Mouse (Mus musculus) MEL (cell line): ENCODE measurements around the gene Pdcd5. TPM values are rescaled to one million over a fixed set of nuclear protein-coding genes. Genes with fewer than 3 reads are reported as not detected.

Experiments used
- DNase-seq: peaks from one replicate; pipeline ENCODE4 v3.0.0; 2011; ENCODE audit warnings: low read depth, low spot score
- H3K27ac ChIP-seq: 2 replicates; pipeline ENCODE4 v1.5.1; 2012; ENCODE audit warnings: low read depth, mild to moderate bottlenecking, control low read depth, low read length, moderate library complexity; ENCODE audit not compliant: control insufficient read depth
- H3K27me3 ChIP-seq, 2 experiments: fragments of 150-350 bp in 1 of 2; sonication (generic) in 1 of 2; 2 replicates each; pipeline ENCODE4 v1.6.1; 2012; ENCODE audit warnings: low read length in 2 of 2, mild to moderate bottlenecking in 2 of 2, improper control_type of control experiment in 1 of 2, moderate library complexity in 1 of 2; ENCODE audit not compliant: insufficient read depth in 2 of 2, control insufficient read depth in 1 of 2
- H3K36me3 ChIP-seq, 2 experiments: 2 replicates each; pipeline ENCODE4 v1.6.1; 2012 to 2014; ENCODE audit warnings: low read length in 2 of 2, improper control_type of control experiment in 1 of 2, inconsistent platforms in 1 of 2, mild to moderate bottlenecking in 1 of 2; ENCODE audit not compliant: insufficient read depth in 2 of 2, control insufficient read depth in 1 of 2
- H3K4me1 ChIP-seq, 2 experiments: fragments of 150-350 bp in 1 of 2; sonication (generic) in 1 of 2; 2 replicates each; pipeline ENCODE4 v1.6.1; 2012; ENCODE audit warnings: low read length in 2 of 2, improper control_type of control experiment in 1 of 2, mild to moderate bottlenecking in 1 of 2; ENCODE audit not compliant: insufficient read depth in 2 of 2, control insufficient read depth in 1 of 2
- H3K4me3 ChIP-seq, 2 experiments: fragments of 150-350 bp in 1 of 2; sonication (generic) in 1 of 2; 2 replicates each; pipeline ENCODE4 v1.5.1; 2012; ENCODE audit warnings: low read depth in 2 of 2, low read length in 2 of 2, mild to moderate bottlenecking in 2 of 2, moderate library complexity in 2 of 2, control low read depth in 1 of 2, improper control_type of control experiment in 1 of 2; ENCODE audit not compliant: control insufficient read depth in 1 of 2, insufficient read depth in 1 of 2
- H3K79me2 ChIP-seq: 2 replicates; pipeline ENCODE4 v1.6.1; 2012; ENCODE audit warnings: mild to moderate bottlenecking, low read length, moderate library complexity; ENCODE audit not compliant: control insufficient read depth, poor library complexity, insufficient read depth
- H3K9ac ChIP-seq: 2 replicates; pipeline ENCODE4 v1.6.1; 2012; ENCODE audit warnings: low read depth, mild to moderate bottlenecking, control low read depth, low read length, moderate library complexity; ENCODE audit not compliant: control insufficient read depth, poor library complexity, severe bottlenecking
- H3K9me3 ChIP-seq: fragments of 150-350 bp; sonication (generic); replicated peaks from 2 replicates; pipeline ENCODE4 v1.6.1; 2012; ENCODE audit warnings: mild to moderate bottlenecking, low read length, improper control_type of control experiment, moderate library complexity; ENCODE audit not compliant: insufficient read depth
- BHLHE40 ChIP-seq: IDR thresholded peaks from 2 replicates; pipeline ENCODE4 v1.6.1; 2012; ENCODE audit warnings: low read depth, mild to moderate bottlenecking, inconsistent platforms, low read length, improper control_type of control experiment, borderline replicate concordance
- CHD1 ChIP-seq: IDR thresholded peaks from 2 replicates; pipeline ENCODE4 v1.6.1; 2012; ENCODE audit warnings: low read depth, mild to moderate bottlenecking, inconsistent platforms, low read length, improper control_type of control experiment
- CHD2 ChIP-seq: IDR thresholded peaks from 2 replicates; pipeline ENCODE4 v1.6.1; 2011; ENCODE audit warnings: low read length, improper control_type of control experiment
- CTCF ChIP-seq, 3 experiments: IDR thresholded peaks in 2 of 3; conservative IDR thresholded peaks in 1 of 3; 2 replicates each; pipeline ENCODE4 v1.5.1; 2011 to 2012; ENCODE audit warnings: low read length in 3 of 3, low read depth in 2 of 3, mild to moderate bottlenecking in 2 of 3, improper control_type of control experiment in 1 of 3, inconsistent platforms in 1 of 3, mixed read lengths in 1 of 3, moderate library complexity in 1 of 3; ENCODE audit not compliant: control insufficient read depth in 1 of 3, insufficient read depth in 1 of 3, poor library complexity in 1 of 3, severe bottlenecking in 1 of 3
- E2F4 ChIP-seq: IDR thresholded peaks from 2 replicates; pipeline ENCODE4 v1.6.1; 2011; ENCODE audit warnings: low read depth, low read length, improper control_type of control experiment, borderline replicate concordance
- ELF1 ChIP-seq: IDR thresholded peaks from 2 replicates; pipeline ENCODE4 v1.6.1; 2014; ENCODE audit warnings: low read depth, mild to moderate bottlenecking, inconsistent platforms, low read length, improper control_type of control experiment, moderate library complexity
- EP300 ChIP-seq, 2 experiments: IDR thresholded peaks; 2 replicates each; pipeline ENCODE4 v1.6.1; 2011; ENCODE audit warnings: improper control_type of control experiment in 2 of 2, low read length in 2 of 2, low read depth in 1 of 2, mild to moderate bottlenecking in 1 of 2
- GABPA ChIP-seq: IDR thresholded peaks from 2 replicates; pipeline ENCODE4 v1.6.1; 2012; ENCODE audit warnings: low read depth, mild to moderate bottlenecking, inconsistent platforms, low read length, improper control_type of control experiment, moderate library complexity
- GATA1 ChIP-seq: IDR thresholded peaks from 2 replicates; pipeline ENCODE4 v1.6.1; 2011; ENCODE audit warnings: low read depth, low read length, improper control_type of control experiment
- KAT2A ChIP-seq: conservative IDR thresholded peaks from 2 replicates; pipeline ENCODE4 v1.6.1; 2012; ENCODE audit warnings: low read depth, low read length, improper control_type of control experiment, inconsistent platforms
- MXI1 ChIP-seq: IDR thresholded peaks from 2 replicates; pipeline ENCODE4 v1.6.1; 2011; ENCODE audit warnings: mild to moderate bottlenecking, low read depth, low read length, improper control_type of control experiment
- MYB ChIP-seq: IDR thresholded peaks from 2 replicates; pipeline ENCODE4 v1.6.1; 2011; ENCODE audit warnings: mild to moderate bottlenecking, low read depth, low read length, improper control_type of control experiment
- NELFE ChIP-seq: IDR thresholded peaks from 2 replicates; pipeline ENCODE4 v1.6.1; 2011; ENCODE audit warnings: low read depth, low read length, improper control_type of control experiment
- POLR2A ChIP-seq, 2 experiments: IDR thresholded peaks; 2 replicates each; pipeline ENCODE4 v1.6.1; 2011 to 2012; ENCODE audit warnings: low read length in 2 of 2, mild to moderate bottlenecking in 2 of 2, control low read depth in 1 of 2, improper control_type of control experiment in 1 of 2, low read depth in 1 of 2, moderate library complexity in 1 of 2; ENCODE audit not compliant: control insufficient read depth in 1 of 2, insufficient read depth in 1 of 2, poor library complexity in 1 of 2
- RAD21 ChIP-seq: IDR thresholded peaks from 2 replicates; pipeline ENCODE4 v1.6.1; 2011; ENCODE audit warnings: mild to moderate bottlenecking, low read depth, low read length, improper control_type of control experiment
- RCOR1 ChIP-seq: IDR thresholded peaks from 2 replicates; pipeline ENCODE4 v1.6.1; 2012; ENCODE audit warnings: low read depth, mild to moderate bottlenecking, inconsistent platforms, low read length, improper control_type of control experiment
- SIN3A ChIP-seq: IDR thresholded peaks from 2 replicates; pipeline ENCODE4 v1.6.1; 2012; ENCODE audit warnings: low read length, improper control_type of control experiment, inconsistent platforms
- TAL1 ChIP-seq: IDR thresholded peaks from 2 replicates; pipeline ENCODE4 v1.6.1; 2012; ENCODE audit warnings: mild to moderate bottlenecking, inconsistent platforms, low read length, moderate library complexity, mixed read lengths
- TBP ChIP-seq: IDR thresholded peaks from 2 replicates; pipeline ENCODE4 v1.8.0; 2011; ENCODE audit warnings: low read depth, low read length, improper control_type of control experiment
- TCF12 ChIP-seq: IDR thresholded peaks from 2 replicates; pipeline ENCODE4 v1.6.1; 2014; ENCODE audit warnings: low read depth, mild to moderate bottlenecking, inconsistent platforms, low read length, improper control_type of control experiment, moderate library complexity
- USF1 ChIP-seq: IDR thresholded peaks from 2 replicates; pipeline ENCODE4 v1.6.1; 2014; ENCODE audit warnings: low read depth, mild to moderate bottlenecking, inconsistent platforms, low read length, improper control_type of control experiment, moderate library complexity
- USF2 ChIP-seq, 2 experiments: IDR thresholded peaks; 2 replicates each; pipeline ENCODE4 v1.6.1; 2011 to 2012; ENCODE audit warnings: improper control_type of control experiment in 2 of 2, low read length in 2 of 2, borderline replicate concordance in 1 of 2, inconsistent platforms in 1 of 2, low read depth in 1 of 2, mild to moderate bottlenecking in 1 of 2; ENCODE audit not compliant: insufficient read depth in 1 of 2
- ZC3H11A ChIP-seq: IDR thresholded peaks from 2 replicates; pipeline ENCODE4 v1.6.1; 2012; ENCODE audit warnings: low read depth, mild to moderate bottlenecking, inconsistent platforms, low read length, improper control_type of control experiment
- ZKSCAN1 ChIP-seq: IDR thresholded peaks from 2 replicates; pipeline ENCODE4 v1.6.1; 2012; ENCODE audit warnings: low read depth, mild to moderate bottlenecking, inconsistent platforms, low read length, improper control_type of control experiment, moderate library complexity
- ZMIZ1 ChIP-seq: IDR thresholded peaks from 2 replicates; pipeline ENCODE4 v1.6.1; 2012; ENCODE audit warnings: low read depth, mild to moderate bottlenecking, inconsistent platforms, low read length, improper control_type of control experiment, moderate library complexity
- polyA plus RNA-seq, 2 experiments: library from polyadenylated mRNA; stranded (reverse) in 1 of 2; unstranded in 1 of 2; fragments of >175 nt in 1 of 2; fragments of >200 nt in 1 of 2; gene quantifications; 2 replicates each; pipeline versions ENCODE4 v1.2.1 to v1.2.4; 2012; ENCODE audit warnings: low replicate concordance in 2 of 2, low read depth in 1 of 2; ENCODE audit not compliant: insufficient read length in 2 of 2, insufficient read depth in 1 of 2, missing spikeins in 1 of 2
- total RNA-seq: library from RNA; depleted of rRNA; stranded (reverse); fragments of 300-350 nt; gene quantifications from 2 replicates; pipeline ENCODE4 v1.2.3, GENCODE M21; 2012

Pdcd5 gene
- total and polyA plus RNA-seq, 3 experiments: 118 to 1,267 (median 221) TPM

- no peak for DNase-seq
- H3K36me3 ChIP-seq: no peaks in the 10 kb centered on the region
- no peaks in the 10 kb centered on the region for H3K79me2 ChIP-seq
These were observed 38.9 kb upstream of the Pdcd5 start for GRCm38 (mm10) chr7:35686216-35686615.

DNA sequence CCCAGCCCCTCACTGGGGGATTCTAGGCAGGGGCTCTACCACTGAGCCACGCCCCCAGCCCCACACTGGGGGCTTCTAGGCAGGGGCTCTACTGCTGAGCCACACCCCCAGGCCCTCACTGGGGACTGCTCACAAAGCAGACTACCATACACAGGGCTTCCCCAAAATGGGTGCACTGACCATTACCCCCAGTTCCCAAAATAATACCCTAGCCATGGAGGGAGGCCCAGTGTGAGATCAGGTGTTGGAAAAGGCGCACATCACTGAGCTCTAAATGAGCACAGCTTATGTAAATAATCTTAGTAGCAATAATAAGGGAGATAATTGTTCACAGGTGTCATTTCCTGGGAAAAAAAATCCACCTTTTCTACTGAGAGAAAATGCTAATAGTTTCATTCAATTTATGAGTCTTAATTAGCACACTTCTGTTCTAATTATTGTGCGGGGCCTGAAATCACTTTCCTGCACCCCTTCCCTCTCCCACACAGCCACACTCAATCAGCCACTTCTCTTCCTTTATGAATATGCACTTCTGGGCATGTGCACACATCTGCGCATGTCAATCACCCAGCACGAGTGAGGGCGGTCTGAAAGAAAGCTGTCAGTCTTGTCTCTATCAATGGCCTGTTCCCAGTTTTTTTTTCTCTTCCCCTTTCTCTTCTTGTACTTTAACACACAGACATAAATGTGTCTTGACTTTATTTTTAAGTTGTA, 36.2 kb upstream of the Pdcd5 start:
- Histone ChIP-seq H3K9me3 (no peaks in the 10 kb centered on the region), H3K79me2 (no peaks in the 10 kb centered on the region), H3K4me3 (no peak overlapping the region), H3K27ac (no peak overlapping the region), H3K27me3 (no peaks in the 10 kb centered on the region), H3K36me3 (no peaks in the 10 kb centered on the region), H3K9ac (no peak overlapping the region), H3K4me1 (no peaks in the 10 kb centered on the region)
- TF ChIP-seq ZKSCAN1: no peak
- peak; percentile 7 for DNase-seq

More at GRCm38 (mm10) chr7:35686216-35686615, 38.9 kb upstream of the Pdcd5 start:
- H3K9me3 ChIP-seq: no peaks in the 10 kb centered on the region
- TF ChIP-seq ZKSCAN1 (no peak), USF1 (no peak), ELF1 (no peak), POLR2A (IDR thresholded peaks at IDR 0.05; ENCODE audit: control insufficient read depth in 1 of 2, insufficient read depth in 1 of 2, low read depth in 1 of 2, low read length in 2 of 2, poor library complexity in 1 of 2) (no peak), CHD1 (no peak), GABPA (no peak), MYB (no peak)
- TF ChIP-seq, all 39 proteins: peak for 0
- no peaks in the 10 kb centered on the region for H3K4me1 ChIP-seq
- H3K27me3 ChIP-seq: no peaks in the 10 kb centered on the region
- no peak overlapping the region for H3K27ac ChIP-seq
- H3K4me3 ChIP-seq: no peak overlapping the region
- H3K9ac ChIP-seq: no peak overlapping the region

- H3K27ac ChIP-seq: no peak overlapping the region
- TF ChIP-seq NELFE (no peak), TBP (no peak), RAD21 (peak; percentile 45), POLR2A (IDR thresholded peaks at IDR 0.05; ENCODE audit: control insufficient read depth in 1 of 2, insufficient read depth in 1 of 2, low read depth in 1 of 2, low read length in 2 of 2, poor library complexity in 1 of 2) (no peak), TAL1 (no peak), ZKSCAN1 (no peak), ELF1 (no peak), BHLHE40 (no peak), E2F4 (no peak), RCOR1 (no peak), KAT2A (no peak), EP300 (IDR thresholded peaks at IDR 0.05; ENCODE audit: low read depth in 1 of 2, low read length in 2 of 2) (no peak), TCF12 (no peak), SIN3A (no peak), CHD1 (no peak), CHD2 (no peak), USF2 (IDR thresholded peaks at IDR 0.05; ENCODE audit: borderline replicate concordance in 1 of 2, insufficient read depth in 1 of 2, low read depth in 1 of 2, low read length in 2 of 2) (no peak), MXI1 (no peak), GATA1 (no peak), ZMIZ1 (no peak), CTCF (IDR thresholded peaks at IDR 0.05 in 2 of 3, conservative IDR thresholded peaks at IDR 0.05 in 1 of 3; ENCODE audit: control insufficient read depth in 1 of 3, insufficient read depth in 1 of 3, low read depth in 2 of 3, low read length in 3 of 3, poor library complexity in 1 of 3, severe bottlenecking in 1 of 3) (peak; percentile 44 to 62 (median 52)), ZC3H11A (0 out of 2 replicates have a peak, but pooled peaks have one; percentile 13)
These were observed 34.2 kb upstream of the Pdcd5 start for GRCm38 (mm10) chr7:35681559-35681958.

More at GRCm38 (mm10) chr7:35681559-35681958, 34.2 kb upstream of the Pdcd5 start:
- Histone ChIP-seq H3K27me3 (no peaks in the 10 kb centered on the region), H3K36me3 (no peaks in the 10 kb centered on the region), H3K79me2 (no peaks in the 10 kb centered on the region), H3K4me3 (no peak overlapping the region), H3K9ac (no peak overlapping the region), H3K9me3 (no peaks in the 10 kb centered on the region), H3K4me1 (no peaks in the 10 kb centered on the region)
- peak; percentile 40 for DNase-seq
